Mouse (Mus musculus) ES-E14 (cell line): ENCODE results near the gene Ptprn2.

Experiments used
- CHD2 ChIP-seq: IDR thresholded peaks from 2 replicates; pipeline ENCODE4 v1.6.1; 2014; ENCODE audit warnings: mild to moderate bottlenecking, low read depth, low read length, inconsistent platforms
- HCFC1 ChIP-seq: IDR thresholded peaks from 2 replicates; pipeline ENCODE4 v1.6.1; 2012; ENCODE audit warnings: low read length, inconsistent platforms, borderline replicate concordance; ENCODE audit not compliant: insufficient read depth
- ZC3H11A ChIP-seq: IDR thresholded peaks from 2 replicates; pipeline ENCODE4 v1.6.1; 2012; ENCODE audit warnings: low read depth, mild to moderate bottlenecking, inconsistent platforms, low read length, borderline replicate concordance
- ZNF384 ChIP-seq: IDR thresholded peaks from 2 replicates; pipeline ENCODE4 v1.6.1; 2012; ENCODE audit warnings: low read depth, low read length, inconsistent platforms

DNA sequence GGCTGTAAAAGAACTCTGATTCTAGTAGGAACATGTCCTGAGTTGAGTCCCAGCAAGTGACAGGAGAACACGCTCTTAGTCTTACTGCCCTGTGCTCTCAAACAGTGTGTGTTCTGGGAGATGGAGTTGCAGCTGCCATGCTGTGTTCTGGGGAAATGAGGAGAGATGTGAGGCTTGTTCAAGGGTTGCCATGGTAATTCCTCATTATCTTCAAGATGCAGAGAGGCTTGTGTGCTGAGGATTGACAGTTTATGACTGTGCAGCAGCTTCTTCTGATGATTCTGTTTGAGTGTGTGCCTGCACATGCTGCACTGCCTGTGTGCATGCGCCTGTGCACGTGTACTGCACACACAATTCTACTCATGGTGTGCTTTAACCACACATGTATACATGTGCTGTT, 192.2 kb downstream of the Ptprn2 start:
- TF ChIP-seq ZC3H11A: no peak
- TF ChIP-seq ZNF384: no peak
- TF ChIP-seq CHD2: no peak
- TF ChIP-seq HCFC1: no peak
